Mouse (Mus musculus): Measurements from ENCODE around the gene Fbxo24.

Gene Fbxo24

GRCm38 (mm10) chr5:137600281-137600618 lies 28.6 kb downstream of the Fbxo24 start:
- DNase-seq, result no peak

DNA sequence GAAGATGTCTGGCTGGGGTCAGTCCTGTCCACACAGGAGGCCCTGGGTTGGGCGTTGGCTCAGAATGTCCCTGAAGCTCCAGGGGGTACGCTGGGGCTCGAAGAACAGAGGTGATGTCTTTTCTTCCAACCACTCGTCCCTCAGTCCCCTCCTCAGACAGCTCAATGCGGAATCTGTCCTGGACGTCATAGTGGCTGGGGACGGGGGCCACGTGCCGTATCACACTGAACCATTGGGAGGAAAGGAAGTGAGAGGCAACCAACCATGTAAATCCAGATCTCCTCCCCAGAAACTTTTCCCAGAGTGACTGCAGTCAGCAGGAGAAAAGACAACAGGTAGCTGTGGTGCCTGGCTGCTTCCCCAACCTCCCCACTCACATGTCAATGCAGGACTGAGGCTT lies 29.2 kb downstream of the Fbxo24 start:
- DNase-seq, result no peak

DNA sequence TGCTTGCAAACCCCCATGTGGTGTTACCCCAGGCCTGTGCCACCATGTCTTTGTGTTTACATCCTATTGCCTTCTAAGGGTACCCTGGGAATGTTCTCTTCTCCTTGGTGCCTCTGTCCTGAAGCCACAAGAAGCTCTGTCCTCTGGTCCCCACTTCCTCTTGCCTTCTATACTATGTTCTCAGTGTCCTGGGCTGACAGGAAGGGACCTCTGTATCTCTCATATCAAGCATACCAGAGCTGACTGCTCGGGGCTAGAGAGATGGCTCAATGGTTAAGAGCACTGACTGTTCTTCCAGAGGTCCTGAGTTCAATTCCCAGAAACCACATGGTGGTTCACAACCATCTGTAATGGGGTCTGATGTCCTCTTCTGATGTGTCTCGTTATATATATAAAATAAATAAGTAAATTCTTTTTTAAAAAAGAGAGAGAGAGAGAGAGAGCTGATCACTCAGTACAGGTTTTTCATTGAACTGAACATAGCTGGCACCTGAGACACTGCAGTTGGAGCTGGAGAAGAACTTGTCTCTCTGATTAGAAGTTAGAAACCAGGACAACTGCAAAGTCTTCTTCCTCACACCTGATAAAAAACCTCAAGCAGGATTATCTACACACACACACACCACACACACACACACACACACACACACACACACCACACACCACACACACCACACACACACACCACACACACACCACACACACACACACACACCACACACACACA lies 30.5 kb downstream of the Fbxo24 start:
- DNase-seq, result no peak

GRCm38 (mm10) chr5:137597625-137598024 lies 31.2 kb downstream of the Fbxo24 start:
- DNase-seq, result no peak

GRCm38 (mm10) chr5:137596601-137597261 lies 32.1 kb downstream of the Fbxo24 start:
- DNase-seq, result no peak

- DNase-seq, result no peak
Measured at GRCm38 (mm10) chr5:137595921-137596320, 32.9 kb downstream of the Fbxo24 start.

GRCm38 (mm10) chr5:137590507-137590906 lies 38.3 kb downstream of the Fbxo24 start:
- DNase-seq, result no peak

GRCm38 (mm10) chr5:137584976-137585375 lies 43.8 kb downstream of the Fbxo24 start:
- DNase-seq, result peak; percentile 54

DNA sequence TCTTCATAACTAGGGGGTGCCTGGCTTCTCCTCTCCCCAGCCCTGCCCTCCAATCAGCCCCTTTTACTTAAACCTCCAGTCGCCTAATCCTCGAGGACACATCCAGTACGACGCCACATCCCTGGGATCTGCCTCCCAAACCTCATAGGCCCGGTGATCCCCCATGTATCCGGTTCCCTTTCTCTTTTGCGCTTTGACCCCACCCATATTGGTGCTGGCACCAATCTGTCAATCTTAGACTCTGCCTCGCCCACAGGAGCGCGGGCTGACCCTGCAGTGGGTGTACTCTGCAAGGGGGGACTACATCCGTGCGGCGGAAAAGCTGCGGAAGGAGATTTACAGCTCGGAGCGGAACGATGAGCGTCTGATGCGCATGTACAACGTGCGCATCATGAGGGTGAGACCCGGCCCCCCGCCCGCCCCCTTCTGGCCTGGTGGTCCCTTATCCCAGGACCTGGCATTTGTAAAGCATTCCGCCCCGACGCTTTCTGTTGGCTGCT lies 45.1 kb downstream of the Fbxo24 start:
- peak; percentile 66 for DNase-seq

DNA sequence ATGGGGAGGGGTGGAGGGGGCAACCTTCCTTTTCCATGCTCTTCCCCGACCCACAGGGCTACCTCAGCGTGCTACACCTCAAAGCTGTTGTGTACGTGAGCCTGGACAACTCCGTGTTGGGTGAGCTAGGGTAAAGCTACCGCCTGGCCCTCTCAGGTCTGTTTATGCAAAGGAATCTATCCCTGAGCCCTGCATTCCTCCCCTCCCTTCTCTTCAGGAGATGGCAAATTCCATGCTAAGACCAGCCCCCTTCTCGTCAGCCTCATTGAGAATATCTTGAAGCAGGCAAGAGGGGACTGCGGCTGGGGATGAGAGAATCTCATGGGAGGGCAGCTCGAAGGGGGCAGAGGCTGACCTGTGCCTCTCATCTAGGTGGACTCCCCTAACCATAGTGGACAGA lies 46.1 kb downstream of the Fbxo24 start:
- no peak for DNase-seq

GRCm38 (mm10) chr5:137580246-137580645 lies 48.6 kb downstream of the Fbxo24 start:
- no peak for DNase-seq

DNA sequence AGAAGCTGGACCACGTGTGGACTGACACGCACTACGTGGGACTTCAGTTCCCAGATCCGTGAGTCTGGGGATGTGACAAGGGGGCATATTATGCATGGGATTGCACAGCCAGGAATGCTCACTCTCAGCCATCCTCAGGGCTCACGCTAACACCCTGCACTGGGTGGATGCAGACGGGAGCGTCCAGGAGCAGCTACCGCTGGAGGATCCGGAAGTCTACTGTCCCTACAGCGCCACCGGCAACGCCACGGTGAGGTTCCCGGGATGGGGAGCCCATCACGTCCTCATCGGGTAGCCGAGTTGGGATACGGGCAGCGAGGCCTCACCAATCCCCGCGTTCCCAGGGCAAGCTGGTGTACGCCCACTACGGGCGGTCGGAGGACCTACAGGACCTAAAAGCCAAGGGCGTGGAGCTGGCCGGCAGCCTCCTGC lies 54.3 kb downstream of the Fbxo24 start:
- DNase-seq, result peak; percentile 48

- DNase-seq, result no peak
Measured at GRCm38 (mm10) chr5:137570691-137571586, 57.9 kb downstream of the Fbxo24 start.

- no peak for DNase-seq
Measured at GRCm38 (mm10) chr5:137570181-137570580, 58.6 kb downstream of the Fbxo24 start.

- DNase-seq, result no peak
Measured at GRCm38 (mm10) chr5:137569665-137570064, 59.1 kb downstream of the Fbxo24 start, which contains the start of gene Tfr2. Gene Tfr2, plus strand, starts transcription at chr5:137569840.

DNA sequence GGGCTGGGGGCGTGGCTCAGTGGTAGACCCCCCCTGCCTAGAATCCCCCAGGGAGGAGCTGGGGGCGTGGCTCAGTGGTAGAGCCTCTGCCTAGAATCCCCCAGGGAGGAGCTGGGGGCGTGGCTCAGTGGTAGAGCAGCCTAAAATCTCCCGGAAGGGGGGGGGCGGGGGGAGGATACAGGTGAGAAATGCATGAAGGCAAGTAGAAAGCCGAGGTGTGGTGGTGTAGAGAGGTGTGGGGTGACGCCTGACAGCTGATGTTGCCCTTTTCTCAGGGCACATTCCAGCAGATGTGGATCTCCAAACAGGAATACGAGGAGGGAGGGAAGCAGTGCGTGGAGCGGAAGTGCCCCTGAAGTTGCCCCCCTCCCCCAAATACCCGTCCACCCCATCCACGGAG lies 59.8 kb downstream of the Fbxo24 start:
- no peak for DNase-seq

- DNase-seq, result no peak
Measured at GRCm38 (mm10) chr5:137568223-137568798, 60.5 kb downstream of the Fbxo24 start.

- no peak for DNase-seq
Measured at GRCm38 (mm10) chr5:137566416-137566815, 62.4 kb downstream of the Fbxo24 start.

GRCm38 (mm10) chr5:137565744-137566143 lies 63.1 kb downstream of the Fbxo24 start:
- DNase-seq, result no peak

DNA sequence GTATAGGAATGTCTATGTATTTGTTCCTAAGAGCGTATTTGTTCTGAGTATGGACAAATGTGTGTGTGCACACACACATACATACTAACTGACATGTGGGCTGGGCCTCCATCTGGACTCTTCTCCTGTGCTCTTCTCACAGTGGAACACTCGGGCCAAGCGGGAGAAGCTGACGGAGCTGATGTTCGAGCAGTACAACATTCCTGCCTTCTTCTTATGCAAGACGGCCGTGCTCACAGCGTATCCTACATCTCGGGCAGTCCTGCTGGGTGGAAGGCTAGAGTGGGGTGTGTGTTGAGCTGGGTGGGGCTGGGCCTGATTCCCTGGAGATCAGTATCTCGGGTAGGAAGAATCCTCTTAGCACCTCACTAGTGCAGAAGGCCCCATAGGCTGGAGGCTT lies 65.8 kb downstream of the Fbxo24 start:
- DNase-seq, result peak; percentile 74
